Mouse (Mus musculus) induced T-regulatory cell, adult 2 months (primary cell): ENCODE results near the gene Vezf1.

ENCODE experiments used
- DNase-seq: peaks from one replicate; pipeline ENCODE4 v3.0.0-alpha.2; 2012; ENCODE audit warnings: low read depth

Vezf1 gene

GRCm38 (mm10) chr11:88054589-88054988 is 13.5 kb upstream of the Vezf1 start:
- DNase-seq = peak; percentile 85

- DNase-seq = no peak
Observed at GRCm38 (mm10) chr11:88055777-88056176, 12.3 kb upstream of the Vezf1 start.

GRCm38 (mm10) chr11:88057788-88058187 is 10.3 kb upstream of the Vezf1 start:
- DNase-seq = no peak

GRCm38 (mm10) chr11:88059141-88059540 is 8.9 kb upstream of the Vezf1 start:
- peak; percentile 80 for DNase-seq

GRCm38 (mm10) chr11:88061892-88062625 is 6.0 kb upstream of the Vezf1 start:
- DNase-seq = peak; percentile 59

GRCm38 (mm10) chr11:88065732-88066131 is 2.3 kb upstream of the Vezf1 start:
- DNase-seq = no peak

- DNase-seq = peak; percentile 49
Observed at GRCm38 (mm10) chr11:88067191-88067585, 891 bp upstream of the Vezf1 start.

GRCm38 (mm10) chr11:88068411-88069245 is 549 bp downstream of the Vezf1 start:
- DNase-seq = peak; percentile 70

- DNase-seq = no peak
Observed at GRCm38 (mm10) chr11:88069246-88069570, 1.1 kb downstream of the Vezf1 start.

- no peak for DNase-seq
Observed at GRCm38 (mm10) chr11:88070392-88070791, 2.3 kb downstream of the Vezf1 start.

GRCm38 (mm10) chr11:88071113-88071512 is 3.0 kb downstream of the Vezf1 start:
- DNase-seq = no peak

- DNase-seq = no peak
Observed at GRCm38 (mm10) chr11:88073343-88073875, 5.3 kb downstream of the Vezf1 start.

- no peak for DNase-seq
Observed at GRCm38 (mm10) chr11:88075701-88076100, 7.6 kb downstream of the Vezf1 start.

- DNase-seq = no peak
Observed at GRCm38 (mm10) chr11:88076394-88076793, 8.3 kb downstream of the Vezf1 start.

- no peak for DNase-seq
Observed at GRCm38 (mm10) chr11:88083699-88084098, 15.6 kb downstream of the Vezf1 start.

- peak; percentile 91 for DNase-seq
Observed at GRCm38 (mm10) chr11:88086737-88087627, 18.9 kb downstream of the Vezf1 start.

- DNase-seq = no peak
Observed at GRCm38 (mm10) chr11:88089150-88089549, 21.1 kb downstream of the Vezf1 start.

- DNase-seq = no peak
Observed at GRCm38 (mm10) chr11:88090293-88090692, 22.2 kb downstream of the Vezf1 start.

GRCm38 (mm10) chr11:88091949-88092348 is 23.9 kb downstream of the Vezf1 start:
- DNase-seq = peak; percentile 33

GRCm38 (mm10) chr11:88097173-88097572 is 29.1 kb downstream of the Vezf1 start:
- no peak for DNase-seq

GRCm38 (mm10) chr11:88098021-88098729 is 30.1 kb downstream of the Vezf1 start, which contains the start of gene Cuedc1:
TSS of gene Cuedc1 (plus strand) at chr11:88098058.
- DNase-seq = no peak
